Mouse (Mus musculus) ES-E14 (cell line): Measurements from ENCODE around the gene Cybrd1.

Experiments used
- HCFC1 ChIP-seq: IDR thresholded peaks from 2 replicates; pipeline ENCODE4 v1.6.1; 2012; ENCODE audit warnings: low read length, inconsistent platforms, borderline replicate concordance; ENCODE audit not compliant: insufficient read depth
- ZC3H11A ChIP-seq: IDR thresholded peaks from 2 replicates; pipeline ENCODE4 v1.6.1; 2012; ENCODE audit warnings: low read depth, mild to moderate bottlenecking, inconsistent platforms, low read length, borderline replicate concordance
- ZNF384 ChIP-seq: IDR thresholded peaks from 2 replicates; pipeline ENCODE4 v1.6.1; 2012; ENCODE audit warnings: low read depth, low read length, inconsistent platforms

GRCm38 (mm10) chr2:71123591-71123990 is 5.9 kb downstream of the Cybrd1 start:
- no peak for TF ChIP-seq ZNF384
- no peak for TF ChIP-seq HCFC1
- TF ChIP-seq ZC3H11A: no peak
